Mouse (Mus musculus): ENCODE data around the gene Stpg3. TPM values are rescaled to one million over a fixed set of nuclear protein-coding genes. Genes with fewer than 3 reads are reported as not detected.

Stpg3 gene
- polyA plus RNA-seq, 2 experiments = not detected

DNA sequence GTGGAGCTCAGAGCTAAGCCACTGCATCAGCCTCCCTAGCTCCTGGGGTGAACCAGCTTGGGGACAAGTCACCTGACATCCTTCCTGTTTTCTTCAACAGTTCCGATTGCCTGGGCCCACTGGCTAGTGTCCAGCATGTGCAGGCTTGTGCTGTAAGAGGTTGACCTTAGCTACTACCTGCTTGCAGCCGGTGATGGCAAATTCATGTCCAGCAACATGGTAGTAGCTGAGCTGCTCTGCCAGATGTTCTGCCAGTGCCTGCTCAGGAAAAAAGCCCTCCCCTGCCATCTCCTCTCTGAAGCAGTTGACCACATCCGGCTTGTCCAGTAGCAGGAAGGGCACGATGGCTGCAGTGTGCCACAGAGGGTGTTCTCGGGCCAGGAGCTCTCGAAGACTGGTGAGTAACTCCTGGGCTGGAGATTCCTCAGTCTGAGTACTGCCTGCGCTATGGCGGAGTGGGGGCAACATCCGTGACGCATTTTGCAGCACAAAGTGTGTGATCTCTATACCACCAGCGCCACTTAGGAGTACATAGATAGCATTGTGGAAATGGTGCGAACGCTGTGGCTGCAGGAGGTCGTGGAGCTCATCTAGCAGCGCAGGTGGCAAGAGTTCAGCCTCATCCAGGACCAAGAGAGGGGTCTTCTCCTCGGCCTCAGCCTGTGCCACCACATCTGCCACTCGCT lies 19.8 kb downstream of the Stpg3 start:
- Histone ChIP-seq H3K9ac (replicated peaks) (peak overlapping the region; percentile 34; the same call in 1 of the 2 replicates), H3K9me3 (ENCODE audit: control insufficient read depth, low read length) (no peaks in the 10 kb centered on the region), H3K4me2 (ENCODE audit: low read depth) (peak overlapping the region; percentile 63), H3K27me3 (ENCODE audit: control insufficient read depth, insufficient read depth, low read length) (no peaks in the 10 kb centered on the region), H3K4me3 (ENCODE audit: insufficient read depth in 1 of 2, low read depth in 2 of 2, low read length in 2 of 2) (peak overlapping the region; percentile 48 to 52), H3K36me3 (replicated peaks; ENCODE audit: control insufficient read depth, insufficient read depth, low read depth) (peaks cover 4% of the 10 kb centered on the region), H3K4me1 (replicated peaks; ENCODE audit: control insufficient read depth in 2 of 2, insufficient read depth in 2 of 2, low read length in 1 of 2) (peaks cover 8 to 14% of the 10 kb centered on the region in 2 experiments), H3K27ac (no peak overlapping the region)
- DNase-seq (ENCODE audit: low read depth in 3 of 3, low spot score in 3 of 3) (no peak), ATAC-seq (ENCODE audit: insufficient read depth) (no peak)
- no peak for TF ChIP-seq CTCF (IDR thresholded peaks at IDR 0.05; ENCODE audit: low read depth)
- TF ChIP-seq EP300 (IDR thresholded peaks at IDR 0.05; ENCODE audit: low read depth) = no peak
- WGBS (ENCODE audit: insufficient replicate concordance) = 35% methylated on average over 17 of the region's 17 CpGs

DNA sequence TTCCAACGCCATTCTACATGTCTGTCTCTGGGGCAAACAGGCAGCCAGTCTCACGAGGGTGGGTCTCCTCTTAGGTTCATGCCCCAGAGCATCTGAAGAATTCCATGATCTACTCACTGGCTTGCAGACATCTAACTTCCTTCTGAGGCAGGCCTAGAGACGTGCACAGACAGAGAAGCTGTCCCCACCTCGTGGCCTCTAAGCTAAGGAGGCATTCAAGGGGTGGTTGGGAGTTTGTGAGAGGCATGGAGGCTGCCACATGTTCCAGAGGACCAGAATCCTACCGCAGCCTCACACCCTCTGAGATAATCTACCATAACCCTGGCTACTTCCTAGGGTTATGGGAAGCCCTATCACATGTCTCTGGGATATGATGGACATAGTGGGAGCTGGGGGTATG lies 20.4 kb downstream of the Stpg3 start:
- Histone ChIP-seq H3K4me2 (ENCODE audit: low read depth) (peak overlapping the region; percentile 63), H3K9me3 (ENCODE audit: control insufficient read depth, low read length) (no peaks in the 10 kb centered on the region), H3K27me3 (ENCODE audit: control insufficient read depth, insufficient read depth, low read length) (no peaks in the 10 kb centered on the region), H3K36me3 (replicated peaks; ENCODE audit: control insufficient read depth, insufficient read depth, low read depth) (peaks cover 3% of the 10 kb centered on the region; the same call in 1 of the 2 replicates), H3K27ac (no peak overlapping the region), H3K4me3 (ENCODE audit: insufficient read depth in 1 of 2, low read depth in 2 of 2, low read length in 2 of 2) (no peak overlapping the region), H3K9ac (replicated peaks) (no peak overlapping the region), H3K4me1 (replicated peaks; ENCODE audit: control insufficient read depth in 2 of 2, insufficient read depth in 2 of 2, low read length in 1 of 2) (peaks cover 8 to 14% of the 10 kb centered on the region in 2 experiments)
- DNase-seq (ENCODE audit: low read depth in 3 of 3, low spot score in 3 of 3) = no peak
- no peak for ATAC-seq (ENCODE audit: insufficient read depth)
- TF ChIP-seq CTCF (IDR thresholded peaks at IDR 0.05; ENCODE audit: low read depth) (no peak), EP300 (IDR thresholded peaks at IDR 0.05; ENCODE audit: low read depth) (no peak)
- 27% methylated on average over 5 of the region's 5 CpGs for WGBS (ENCODE audit: insufficient replicate concordance)

DNA sequence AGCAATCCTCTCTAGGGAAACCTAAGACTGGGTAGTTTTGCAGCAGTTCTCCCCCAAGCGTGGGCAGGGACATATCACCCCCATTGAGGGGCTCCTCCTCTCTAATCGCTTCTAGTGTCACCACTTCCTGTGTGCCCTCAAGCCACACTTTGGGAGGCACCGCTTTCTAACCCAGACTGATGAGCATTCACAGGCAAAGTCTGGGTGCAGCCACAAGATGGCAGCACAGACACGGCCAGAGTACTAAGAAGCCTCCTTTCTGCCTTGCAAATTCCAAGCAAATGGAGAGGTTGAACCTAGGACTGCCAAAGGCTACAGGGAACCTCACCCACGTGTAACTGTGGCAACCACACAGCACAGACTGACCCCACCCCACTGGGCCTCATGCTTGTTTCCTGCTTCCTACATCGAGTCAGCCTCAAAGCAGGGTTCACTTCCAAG lies 21.1 kb downstream of the Stpg3 start:
- ATAC-seq (ENCODE audit: insufficient read depth) (peak; percentile 7; the same call in 1 of the 2 replicates), DNase-seq (ENCODE audit: low read depth in 3 of 3, low spot score in 3 of 3) (peak; percentile 63 to 74 (median 66))
- TF ChIP-seq CTCF (IDR thresholded peaks at IDR 0.05; ENCODE audit: low read depth) (peak; percentile 98), EP300 (IDR thresholded peaks at IDR 0.05; ENCODE audit: low read depth) (no peak)
- no peaks in the 10 kb centered on the region for H3K27me3 ChIP-seq (ENCODE audit: control insufficient read depth, insufficient read depth, low read length)
- WGBS (ENCODE audit: insufficient replicate concordance) = under 1% methylated on average over 6 of the region's 6 CpGs
- H3K9ac ChIP-seq (replicated peaks) = no peak overlapping the region
- H3K4me3 ChIP-seq (ENCODE audit: insufficient read depth in 1 of 2, low read depth in 2 of 2, low read length in 2 of 2) = no peak overlapping the region
- H3K36me3 ChIP-seq (replicated peaks; ENCODE audit: control insufficient read depth, insufficient read depth, low read depth) = peaks cover 3% of the 10 kb centered on the region; the same call in 1 of the 2 replicates
- no peaks in the 10 kb centered on the region for H3K9me3 ChIP-seq (ENCODE audit: control insufficient read depth, low read length)
- H3K4me1 ChIP-seq (replicated peaks; ENCODE audit: control insufficient read depth in 2 of 2, insufficient read depth in 2 of 2, low read length in 1 of 2) = peaks cover 8 to 14% of the 10 kb centered on the region in 2 experiments
- no peak overlapping the region for H3K27ac ChIP-seq
- H3K4me2 ChIP-seq (ENCODE audit: low read depth) = peak overlapping the region; percentile 63; the same call in 1 of the 2 replicates

DNA sequence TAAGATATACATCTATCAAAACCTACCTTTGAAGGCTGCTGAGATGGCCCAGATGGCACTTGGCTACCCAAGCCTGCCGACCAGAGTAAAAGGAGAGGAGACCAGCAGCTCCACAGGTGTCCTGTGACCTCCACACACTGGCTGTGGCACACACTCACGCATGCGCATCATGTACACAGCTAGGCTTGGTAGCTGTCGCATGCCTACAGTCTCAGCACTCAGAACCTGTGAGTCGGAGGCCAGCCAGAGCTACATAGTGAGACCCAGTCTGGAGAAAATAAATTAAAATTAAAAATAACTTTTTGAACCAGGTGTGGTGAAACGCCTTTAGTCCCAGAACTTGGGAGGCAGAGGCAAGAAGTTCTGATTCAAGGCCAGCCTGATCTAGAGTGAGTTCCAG lies 26.6 kb downstream of the Stpg3 start:
- no peak overlapping the region for H3K27ac ChIP-seq
- H3K36me3 ChIP-seq (replicated peaks; ENCODE audit: control insufficient read depth, insufficient read depth, low read depth) = no peaks in the 10 kb centered on the region
- no peaks in the 10 kb centered on the region for H3K9me3 ChIP-seq (ENCODE audit: control insufficient read depth, low read length)
- ATAC-seq (ENCODE audit: insufficient read depth) (no peak), DNase-seq (ENCODE audit: low read depth in 3 of 3, low spot score in 3 of 3) (no peak)
- no peak overlapping the region for H3K9ac ChIP-seq (replicated peaks)
- H3K4me1 ChIP-seq (replicated peaks; ENCODE audit: control insufficient read depth in 2 of 2, insufficient read depth in 2 of 2, low read length in 1 of 2) = peaks cover 0 to 2% of the 10 kb centered on the region in 2 experiments; a peak in 2 of 4 replicates
- no peak overlapping the region for H3K4me3 ChIP-seq (ENCODE audit: insufficient read depth in 1 of 2, low read depth in 2 of 2, low read length in 2 of 2)
- TF ChIP-seq CTCF (IDR thresholded peaks at IDR 0.05; ENCODE audit: low read depth) (no peak), EP300 (IDR thresholded peaks at IDR 0.05; ENCODE audit: low read depth) (no peak)
- H3K27me3 ChIP-seq (ENCODE audit: control insufficient read depth, insufficient read depth, low read length) = peaks cover 17% of the 10 kb centered on the region
- no peak overlapping the region for H3K4me2 ChIP-seq (ENCODE audit: low read depth)
- whole genome bisulfite sequencing (ENCODE audit: insufficient replicate concordance) = 70% methylated on average over 6 of the region's 6 CpGs

DNA sequence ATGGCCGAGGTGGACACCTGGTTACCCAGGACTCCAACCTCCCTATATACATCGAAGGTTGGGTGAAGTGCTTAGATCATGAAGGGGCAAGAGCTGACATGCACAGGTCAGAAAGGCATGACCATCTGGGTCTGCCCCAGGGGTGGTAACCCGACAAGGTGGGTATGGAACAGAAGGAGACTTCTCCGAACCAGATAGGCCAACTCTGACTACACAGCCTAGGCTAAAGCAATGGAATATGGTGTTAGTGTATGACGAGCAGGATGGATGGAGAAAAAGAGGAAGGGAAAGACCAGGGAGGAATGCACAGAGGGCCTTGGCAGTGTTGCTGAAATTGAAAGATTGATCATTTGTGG lies 27.9 kb downstream of the Stpg3 start:
- H3K27ac ChIP-seq = no peak overlapping the region
- H3K27me3 ChIP-seq (ENCODE audit: control insufficient read depth, insufficient read depth, low read length) = peaks cover 17% of the 10 kb centered on the region
- DNase-seq (ENCODE audit: low read depth in 3 of 3, low spot score in 3 of 3) (no peak), ATAC-seq (ENCODE audit: insufficient read depth) (no peak)
- 32% methylated on average over 5 of the region's 5 CpGs for WGBS (ENCODE audit: insufficient replicate concordance)
- no peaks in the 10 kb centered on the region for H3K9me3 ChIP-seq (ENCODE audit: control insufficient read depth, low read length)
- TF ChIP-seq CTCF (IDR thresholded peaks at IDR 0.05; ENCODE audit: low read depth) = no peak
- TF ChIP-seq EP300 (IDR thresholded peaks at IDR 0.05; ENCODE audit: low read depth) = no peak
- H3K9ac ChIP-seq (replicated peaks) = no peak overlapping the region
- H3K4me1 ChIP-seq (replicated peaks; ENCODE audit: control insufficient read depth in 2 of 2, insufficient read depth in 2 of 2, low read length in 1 of 2) = peaks cover 0 to 8% of the 10 kb centered on the region in 2 experiments; a peak in 3 of 4 replicates
- no peaks in the 10 kb centered on the region for H3K36me3 ChIP-seq (replicated peaks; ENCODE audit: control insufficient read depth, insufficient read depth, low read depth)
- peak overlapping the region in 1 of 2 experiments; percentile 50; a peak in 2 of 4 replicates for H3K4me3 ChIP-seq (ENCODE audit: insufficient read depth in 1 of 2, low read depth in 2 of 2, low read length in 2 of 2)
- H3K4me2 ChIP-seq (ENCODE audit: low read depth) = peak overlapping the region; percentile 74

All from liver, embryonic 14.5 days (tissue).